Mouse (Mus musculus) liver, embryonic 16.5 days (tissue): Measurements from ENCODE around the gene Nox1. TPM values are rescaled to one million over a fixed set of nuclear protein-coding genes. Genes with fewer than 3 reads are reported as not detected.

Experiments used
- ATAC-seq: fragments of 200-750 bp; cut with Nextera tagmentation; 2 replicates; pipeline ENCODE4 v1.8.0; 2017; ENCODE audit warnings: low read depth, mild to moderate bottlenecking, moderate number of reproducible peaks, moderate library complexity
- H3K27ac ChIP-seq: fragments of 300-500 bp; sonication (generic); 2 replicates; pipeline ENCODE4 v1.5.1; 2014; ENCODE audit warnings: mild to moderate bottlenecking, low read length
- H3K27me3 ChIP-seq: fragments of 300-500 bp; sonication (generic); 2 replicates; pipeline ENCODE4 v1.6.1; 2014; ENCODE audit warnings: low read depth, low read length, mixed read lengths; ENCODE audit not compliant: control insufficient read depth, insufficient read depth
- H3K36me3 ChIP-seq: fragments of 300-500 bp; sonication (generic); 2 replicates; pipeline ENCODE4 v1.6.1; 2014; ENCODE audit warnings: mild to moderate bottlenecking; ENCODE audit not compliant: control insufficient read depth, insufficient read depth
- H3K4me1 ChIP-seq: fragments of 300-500 bp; sonication (generic); 2 replicates; pipeline ENCODE4 v1.6.1; 2014; ENCODE audit warnings: low read depth, low read length, mixed read lengths; ENCODE audit not compliant: control insufficient read depth
- H3K4me2 ChIP-seq: fragments of 300-500 bp; sonication (generic); 2 replicates; pipeline ENCODE4 v1.6.1; 2014; ENCODE audit warnings: low read depth, low read length, mixed read lengths
- H3K4me3 ChIP-seq: fragments of 300-500 bp; sonication (generic); 2 replicates; pipeline ENCODE4 v1.5.1; 2014; ENCODE audit warnings: low read depth, mild to moderate bottlenecking, low read length
- H3K9ac ChIP-seq: fragments of 300-500 bp; sonication (generic); 2 replicates; pipeline ENCODE4 v1.6.1; 2014; ENCODE audit warnings: low read depth, low read length
- H3K9me3 ChIP-seq: fragments of 300-500 bp; sonication (generic); replicated peaks from 2 replicates; pipeline ENCODE4 v1.6.1; 2016; ENCODE audit warnings: low read length; ENCODE audit not compliant: control insufficient read depth
- WGBS: fragments of 180-500 bp; shearing (Covaris S2); extraction: QIAGEN DNeasy Blood & Tissue Kit; methylation state at CpG from one replicate; pipeline ENCODE4 v1.1.7; 2014; ENCODE audit not compliant: insufficient replicate concordance; 5-methylcytosine and 5-hydroxymethylcytosine counted together
- microRNA-seq: library from miRNA; unstranded; fragments of <30 nt; microRNA quantifications from one replicate; pipeline ENCODE4, GENCODE M21; 2016
- polyA plus RNA-seq: library from polyadenylated mRNA; unstranded; fragments of >200 nt; fragmentation: Nextera tagmentation; extraction: Ambion mirVana; gene quantifications from 2 replicates; pipeline ENCODE4 v1.2.1, GENCODE M21; 2015

Nox1 gene
- polyA plus RNA-seq, 1 experiment from 2014 or later: not detected

GRCm38 (mm10) chrX:134085453-134085852 lies 136.3 kb downstream of the Nox1 start:
- no peak for ATAC-seq
- WGBS: 84% methylated on average over 1 of the region's 1 CpGs
- Histone ChIP-seq H3K27ac (no peak overlapping the region), H3K4me3 (no peak overlapping the region), H3K9ac (no peak overlapping the region), H3K4me1 (no peaks in the 10 kb centered on the region), H3K9me3 (no peaks in the 10 kb centered on the region), H3K36me3 (peaks cover 2% of the 10 kb centered on the region), H3K27me3 (no peaks in the 10 kb centered on the region), H3K4me2 (no peak overlapping the region)

- Histone ChIP-seq H3K27me3 (no peaks in the 10 kb centered on the region), H3K36me3 (0 out of 2 replicates have a peak, but pooled peaks cover 6% of the 10 kb centered on the region), H3K9ac (peak overlapping the region; percentile 77), H3K9me3 (no peaks in the 10 kb centered on the region), H3K27ac (peak overlapping the region; percentile 79), H3K4me3 (peak overlapping the region; percentile 72), H3K4me2 (peak overlapping the region; percentile 73), H3K4me1 (no peaks in the 10 kb centered on the region)
- 12% methylated on average over 10 of the region's 10 CpGs for WGBS
- no peak for ATAC-seq
These were observed 162.0 kb downstream of the Nox1 start for GRCm38 (mm10) chrX:134059764-134060163.

GRCm38 (mm10) chrX:134058987-134059712 lies 162.6 kb downstream of the Nox1 start, which contains the start of gene Cstf2:
Gene Cstf2, plus strand, starts transcription at chrX:134059187.
- Histone ChIP-seq H3K4me3 (peak within 1 kb of the TSS; percentile 72), H3K9ac (peak within 1 kb of the TSS; percentile 77), H3K27me3 (no peaks in the 10 kb centered on the region), H3K27ac (peak within 1 kb of the TSS; percentile 79), H3K9me3 (no peaks in the 10 kb centered on the region), H3K4me1 (no peaks in the 10 kb centered on the region), H3K36me3 (0 out of 2 replicates have a peak, but pooled peaks cover 6% of the 10 kb centered on the region), H3K4me2 (peak within 1 kb of the TSS; percentile 73)
- WGBS: 21% methylated on average over 76 of the region's 77 CpGs
- peak; percentile 97 for ATAC-seq

- no peaks in the 10 kb centered on the region for H3K4me1 ChIP-seq
- 64% methylated on average over 14 of the region's 14 CpGs for WGBS
- peak overlapping the region; percentile 72 for H3K4me3 ChIP-seq
- 0 out of 2 replicates have a peak, but pooled peaks cover 6% of the 10 kb centered on the region for H3K36me3 ChIP-seq
- ATAC-seq: no peak
- no peak overlapping the region for H3K27ac ChIP-seq
- no peak overlapping the region for H3K9ac ChIP-seq
- H3K9me3 ChIP-seq: no peaks in the 10 kb centered on the region
- no peaks in the 10 kb centered on the region for H3K27me3 ChIP-seq
- peak overlapping the region; percentile 46 for H3K4me2 ChIP-seq
These were observed 163.5 kb downstream of the Nox1 start for GRCm38 (mm10) chrX:134058040-134058875.

GRCm38 (mm10) chrX:134056897-134057296 lies 164.9 kb downstream of the Nox1 start:
- no peaks in the 10 kb centered on the region for H3K36me3 ChIP-seq
- H3K4me3 ChIP-seq: no peak overlapping the region
- H3K4me1 ChIP-seq: no peaks in the 10 kb centered on the region
- ATAC-seq: no peak
- H3K27me3 ChIP-seq: no peaks in the 10 kb centered on the region
- no peak overlapping the region for H3K4me2 ChIP-seq
- no peaks in the 10 kb centered on the region for H3K9me3 ChIP-seq
- 57% methylated on average over 2 of the region's 2 CpGs for WGBS
- no peak overlapping the region for H3K27ac ChIP-seq
- H3K9ac ChIP-seq: no peak overlapping the region

GRCm38 (mm10) chrX:134048994-134049393 lies 172.8 kb downstream of the Nox1 start:
- WGBS: 34% methylated on average over 1 of the region's 1 CpGs

More at GRCm38 (mm10) chrX:134048994-134049393, 172.8 kb downstream of the Nox1 start:
- Histone ChIP-seq H3K4me2 (no peak overlapping the region), H3K9me3 (no peaks in the 10 kb centered on the region), H3K4me1 (no peaks in the 10 kb centered on the region), H3K4me3 (no peak overlapping the region), H3K27me3 (no peaks in the 10 kb centered on the region), H3K36me3 (no peaks in the 10 kb centered on the region), H3K9ac (no peak overlapping the region), H3K27ac (no peak overlapping the region)
- ATAC-seq: no peak

Small RNA genes lying within 50 kb of the gene (microRNA-seq; reads per million reads assigned to microRNA genes)
- 2.0 reads per million for gene Mir3112

Other genes starting within 250 kb of the Nox1 start
- gene Sytl4, start 240.1 kb downstream of the Nox1 start, polyA plus RNA-seq: 0.88 and 0.94 TPM in 2 replicates
- 17.3 and 18.1 TPM in 2 replicates for gene Cstf2, start 162.8 kb downstream of the Nox1 start, polyA plus RNA-seq
- not detected in 2 replicates for gene Xkrx, start 59.9 kb downstream of the Nox1 start, polyA plus RNA-seq
- gene Arl13a, start 34.5 kb downstream of the Nox1 start, polyA plus RNA-seq: not detected in 2 replicates
- 8.7 and 8.9 TPM in 2 replicates for gene Trmt2b, start 55.0 kb upstream of the Nox1 start, polyA plus RNA-seq
- 0.57 and 0.71 TPM in 2 replicates for gene Tmem35a, start 73.3 kb upstream of the Nox1 start, polyA plus RNA-seq
- 17.1 and 18.7 TPM in 2 replicates for gene Cenpi, start 86.1 kb upstream of the Nox1 start, polyA plus RNA-seq
- 0.09 and 0.12 TPM in 2 replicates for gene Drp2, start 182.6 kb upstream of the Nox1 start, polyA plus RNA-seq